Mouse (Mus musculus) kidney, postnatal 36 days (tissue): ENCODE results near the gene Kcnq5.
A peak's percentile ranks its signal among the peaks of the same experiment; 100 is the strongest.

Experiments used
- DNase-seq, 2 experiments: peaks; one replicate each; pipeline ENCODE4 v3.0.0; 2021 to 2022; ENCODE audit warnings: mixed read lengths in 2 of 2

The Kcnq5 gene

DNA sequence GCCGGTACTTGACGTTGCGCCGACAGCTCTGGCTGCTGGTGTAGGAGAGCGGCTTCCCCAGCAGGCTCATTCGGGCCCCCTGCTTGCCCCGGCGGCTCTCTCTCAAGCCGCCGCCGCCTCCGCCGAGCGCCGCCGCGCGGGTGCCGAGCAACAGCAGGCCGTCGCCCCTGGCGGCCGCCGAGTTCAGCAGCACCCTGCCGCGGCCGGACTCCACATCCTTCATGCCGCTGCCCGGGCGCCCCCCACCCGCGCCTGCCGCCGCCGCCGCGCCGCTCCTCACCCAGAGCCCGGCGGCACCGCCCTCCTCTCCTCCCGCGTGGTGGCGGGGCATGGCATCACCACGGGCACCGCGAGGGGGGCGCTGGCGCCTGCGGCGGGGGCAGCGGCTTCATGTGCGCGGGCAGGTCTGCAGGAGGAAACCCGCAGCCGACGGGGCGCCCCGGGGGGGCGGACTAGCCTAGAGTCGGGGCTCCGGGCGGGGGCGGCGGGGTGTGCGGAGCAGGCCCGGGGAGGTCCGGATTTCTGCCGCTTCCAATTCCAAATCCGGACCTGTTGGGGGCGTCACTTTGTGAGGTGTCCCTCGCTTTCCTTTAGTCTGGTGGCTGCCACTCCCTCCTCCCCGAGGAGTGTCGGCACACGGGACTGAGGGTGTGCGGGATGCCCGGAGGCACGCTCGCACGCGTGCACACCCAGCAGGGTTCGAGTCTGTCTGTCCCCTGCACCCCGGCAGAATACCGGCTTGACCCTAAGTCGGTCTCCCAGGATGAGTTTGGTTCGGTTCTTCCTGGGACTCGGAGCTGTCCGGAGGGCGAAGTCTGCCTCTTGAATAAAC lies at the start of gene Kcnq5:
Gene Kcnq5 (minus strand): TSS at position 692 of the 832 bp plus-strand sequence.
- peak; percentile 7 to 62 for DNase-seq

DNA sequence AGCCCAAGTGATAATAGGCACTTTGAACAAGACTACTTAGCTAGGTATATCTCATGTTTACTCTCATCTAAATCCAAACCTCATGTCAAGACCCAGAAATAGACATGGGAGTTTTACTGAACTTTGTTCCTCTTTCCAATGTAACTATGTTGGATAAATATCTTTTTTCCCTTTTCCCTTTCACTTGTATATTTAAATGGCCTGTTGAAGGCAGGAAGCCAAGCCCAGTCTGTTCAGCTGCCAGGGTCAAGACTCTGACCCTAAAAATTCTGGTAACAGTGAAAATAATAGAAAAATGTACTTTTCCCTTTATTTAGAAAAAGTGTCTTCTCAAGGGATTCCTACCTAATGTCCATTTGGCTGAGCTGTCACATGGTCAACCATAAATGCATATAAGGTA lies 18.0 kb upstream of the Kcnq5 start:
- DNase-seq = no peak

- no peak for DNase-seq
These were observed 17.6 kb upstream of the Kcnq5 start for GRCm38 (mm10) chr1:21979292-21979691.

- no peak for DNase-seq
These were observed 12.3 kb upstream of the Kcnq5 start for GRCm38 (mm10) chr1:21974040-21974439.

GRCm38 (mm10) chr1:21967139-21967538 lies 5.4 kb upstream of the Kcnq5 start:
- no peak for DNase-seq

DNA sequence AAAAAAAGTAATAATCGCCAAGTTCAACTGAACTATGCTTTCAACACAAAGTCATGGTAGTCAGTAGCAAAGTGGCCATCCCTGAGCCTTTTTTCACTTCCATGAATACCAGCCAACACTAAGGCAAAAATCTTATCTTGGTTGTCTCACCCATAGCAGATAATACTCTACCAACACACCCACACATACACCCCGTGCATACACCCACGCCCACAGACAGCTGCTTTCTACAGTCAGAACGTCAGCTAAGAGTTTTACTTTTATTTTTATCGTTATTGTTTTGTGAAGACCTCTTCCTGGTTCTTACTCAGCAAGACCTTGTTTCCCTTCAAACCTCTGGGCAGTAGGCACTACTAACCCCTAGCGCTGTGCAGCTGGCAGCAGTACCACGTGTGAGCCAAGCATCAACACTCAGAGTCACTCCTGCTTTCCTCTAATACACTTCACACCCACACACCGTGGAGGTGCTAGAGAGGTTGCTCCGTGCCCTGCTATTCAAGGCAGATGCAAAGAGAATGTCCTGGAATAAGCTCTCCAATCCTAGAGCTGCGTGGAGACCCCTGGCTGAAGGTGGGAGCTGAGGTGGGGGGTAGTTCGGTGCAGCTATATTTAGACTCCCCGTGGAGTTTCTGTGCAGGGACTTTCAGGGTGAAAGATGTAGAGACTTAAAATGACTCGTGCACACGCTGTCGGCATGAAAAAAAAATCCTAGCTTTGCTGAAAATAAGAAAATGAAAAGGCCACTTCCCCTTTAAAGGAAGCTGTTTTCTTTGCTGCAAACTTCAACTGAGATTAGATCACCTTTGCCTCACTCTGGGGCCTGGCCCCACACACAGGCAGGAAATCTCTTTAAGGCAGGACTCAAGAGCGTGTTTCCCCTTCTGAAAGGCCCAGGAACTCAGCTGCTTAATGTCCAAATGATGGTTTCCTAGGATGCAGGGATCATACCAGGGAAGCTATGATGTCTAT lies 1.4 kb upstream of the Kcnq5 start:
- no peak for DNase-seq

- no peak for DNase-seq
These were observed 335 bp upstream of the Kcnq5 start for GRCm38 (mm10) chr1:21962083-21962471.

DNA sequence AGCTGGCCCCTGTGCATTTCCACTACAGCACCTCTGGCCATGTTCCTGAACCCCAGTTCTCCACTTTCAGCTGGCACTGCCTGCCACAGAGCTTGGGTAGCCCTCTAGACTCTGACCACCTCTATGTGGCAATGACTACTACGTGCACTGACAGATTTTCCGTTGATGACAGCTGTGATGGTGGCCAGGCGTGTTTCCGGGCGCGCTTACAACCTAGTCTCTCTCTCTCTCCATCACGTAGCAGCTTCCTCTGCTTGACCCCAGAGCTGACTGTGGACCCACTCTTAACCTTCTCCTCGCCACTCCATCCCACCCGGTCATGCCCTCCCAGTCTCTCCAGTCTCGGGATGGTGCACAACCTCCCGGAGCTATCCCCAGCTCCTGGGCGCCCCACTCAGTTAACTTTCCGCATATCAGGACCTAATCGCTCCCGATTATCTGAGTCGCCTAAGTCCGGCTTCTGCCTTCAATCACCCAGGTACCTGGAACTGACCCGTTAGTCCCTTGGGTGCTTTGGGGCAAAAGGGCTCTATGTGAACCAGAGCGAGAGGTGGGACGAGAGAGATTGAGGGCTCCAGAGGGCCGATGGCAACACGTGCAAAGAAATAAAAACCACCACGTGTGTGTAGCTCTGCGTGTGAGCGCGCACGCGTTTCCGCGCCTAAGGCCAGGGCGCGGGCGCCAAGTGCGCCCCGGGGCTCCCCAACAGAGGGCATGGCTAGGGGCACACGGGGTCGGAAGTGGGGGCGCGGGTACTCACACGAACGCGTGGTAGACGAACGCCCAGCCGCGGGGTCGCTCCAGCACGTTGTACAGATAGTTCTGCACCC lies 1.1 kb downstream of the Kcnq5 start:
- DNase-seq = peak in 1 of 2 experiments; percentile 2

DNA sequence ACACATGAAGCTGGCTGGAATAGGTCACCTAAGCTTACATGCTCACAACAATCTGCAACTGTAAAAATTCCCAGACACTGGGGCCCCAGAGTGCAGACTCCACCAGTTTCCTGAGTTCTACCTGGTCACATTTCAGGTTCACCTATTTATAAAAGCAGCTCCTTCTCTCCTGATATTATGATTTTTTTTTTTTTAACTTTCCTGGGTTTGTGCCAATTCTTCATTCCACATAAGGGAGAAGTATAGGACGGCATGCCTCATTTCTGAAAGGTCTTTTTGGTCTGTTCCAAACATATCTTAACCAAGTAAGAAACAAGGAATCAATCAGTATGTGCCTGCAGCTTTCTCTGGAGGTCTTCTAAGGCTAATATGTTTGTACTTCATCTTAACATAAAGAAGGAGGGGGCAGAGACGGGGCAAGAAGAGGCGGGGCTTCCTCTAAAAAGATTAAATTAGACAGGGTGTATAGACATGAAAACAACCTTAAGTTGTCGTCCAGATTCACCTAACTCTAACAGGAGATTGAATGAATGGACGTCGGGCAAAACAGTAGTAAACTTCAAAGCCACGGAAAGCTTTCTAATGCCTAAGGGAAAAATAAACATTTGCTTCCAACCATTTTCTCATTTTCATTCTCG lies 2.0 kb downstream of the Kcnq5 start:
- no peak for DNase-seq

DNA sequence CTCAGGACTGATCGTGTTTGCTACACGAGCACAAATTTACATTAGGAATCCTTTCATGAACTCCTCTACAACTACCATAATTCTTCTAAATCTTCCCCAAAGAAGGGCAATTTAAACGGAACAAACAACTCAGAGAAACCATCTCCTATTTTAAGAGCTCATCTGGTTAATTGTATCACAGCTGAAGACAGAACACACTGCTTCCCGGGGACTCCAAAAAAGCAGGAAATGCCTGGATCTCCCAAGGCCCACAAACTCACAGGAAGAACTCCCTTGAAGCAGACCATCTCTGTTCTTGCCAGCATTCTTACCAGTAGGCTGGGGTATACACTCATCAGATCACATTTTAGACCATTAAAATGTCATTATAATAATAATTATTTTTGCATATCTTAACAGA lies 3.7 kb downstream of the Kcnq5 start:
- no peak for DNase-seq

- no peak for DNase-seq
These were observed 20.9 kb downstream of the Kcnq5 start for GRCm38 (mm10) chr1:21940831-21941230.

GRCm38 (mm10) chr1:21927182-21927581 lies 34.6 kb downstream of the Kcnq5 start:
- no peak for DNase-seq

GRCm38 (mm10) chr1:21923293-21923642 lies 38.5 kb downstream of the Kcnq5 start:
- DNase-seq = no peak

- no peak for DNase-seq
These were observed 39.0 kb downstream of the Kcnq5 start for GRCm38 (mm10) chr1:21922578-21923292.

DNA sequence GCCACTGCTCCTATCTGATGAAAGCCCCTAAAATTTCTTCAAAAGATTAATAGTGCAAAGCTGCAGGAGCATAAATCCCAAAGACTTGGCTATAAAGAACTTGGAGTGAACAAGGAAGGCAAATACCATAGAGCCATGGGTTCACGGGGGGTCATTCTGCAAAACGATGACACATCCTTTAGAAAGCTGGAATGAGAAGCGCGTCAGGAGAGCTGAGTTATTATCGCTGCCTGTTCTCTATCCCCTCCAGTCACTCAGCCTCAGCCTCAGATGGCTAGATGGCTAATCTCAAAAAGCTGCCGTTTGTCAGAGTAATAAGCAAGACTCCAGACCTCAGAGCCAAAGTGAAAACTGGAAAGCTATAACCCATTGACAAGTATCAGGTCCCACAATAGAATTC lies 42.5 kb downstream of the Kcnq5 start:
- no peak for DNase-seq

- DNase-seq = no peak
These were observed 65.5 kb downstream of the Kcnq5 start for GRCm38 (mm10) chr1:21896067-21896719.

DNA sequence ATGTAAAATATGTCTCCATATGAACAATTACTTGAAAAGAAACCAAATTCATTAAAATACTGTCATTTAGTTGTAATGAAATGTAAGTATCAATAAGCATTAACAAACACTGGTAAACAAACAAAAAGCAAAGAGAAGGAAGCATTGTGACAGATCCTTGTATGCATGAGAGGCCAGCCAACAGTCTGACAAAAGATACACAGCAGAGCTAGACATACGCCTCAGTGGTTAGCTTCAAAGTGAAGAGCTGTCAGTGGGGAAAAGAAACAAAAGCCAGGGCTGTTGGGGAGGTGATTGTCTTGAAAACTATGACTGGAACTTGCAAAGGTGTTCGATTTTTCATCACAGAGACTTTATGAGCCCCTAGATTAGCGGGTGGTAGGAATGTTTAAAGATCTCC lies 78.0 kb downstream of the Kcnq5 start:
- DNase-seq = no peak

DNA sequence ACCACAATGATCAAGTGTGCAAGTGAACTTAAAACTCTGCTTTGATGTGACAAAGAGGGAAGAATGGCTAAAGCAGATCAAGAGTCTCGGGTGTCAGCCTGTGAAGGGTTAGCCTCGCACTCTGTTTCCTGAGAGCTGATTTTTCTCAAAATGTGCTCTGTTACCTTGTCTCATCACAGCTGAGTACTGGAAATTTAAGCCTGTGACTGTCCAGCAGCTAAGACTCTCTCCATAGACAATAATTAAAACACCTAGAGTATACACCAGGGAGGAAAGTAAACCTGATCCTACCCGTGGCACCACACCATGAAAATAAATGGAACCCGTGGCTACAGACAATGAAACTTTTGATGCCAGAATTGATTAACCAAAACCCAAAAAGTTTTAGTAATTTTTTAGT lies 90.9 kb downstream of the Kcnq5 start:
- no peak for DNase-seq

GRCm38 (mm10) chr1:21868484-21868883 lies 93.3 kb downstream of the Kcnq5 start:
- no peak for DNase-seq

GRCm38 (mm10) chr1:21856399-21856798 lies 105.3 kb downstream of the Kcnq5 start:
- no peak for DNase-seq

GRCm38 (mm10) chr1:21838534-21838933 lies 123.2 kb downstream of the Kcnq5 start:
- no peak for DNase-seq
